Mouse (Mus musculus): Measurements from ENCODE around the gene Exoc6. TPM values are rescaled to one million over a fixed set of nuclear protein-coding genes. Genes with fewer than 3 reads are reported as not detected.
"Not testable (repeated sequence)": the region's sequence is repeated elsewhere in the genome, so short reads cannot be mapped to it uniquely, and the experiment has no call there.

The Exoc6 gene
- polyA plus RNA-seq, 1 experiment = 2.2 TPM

DNA sequence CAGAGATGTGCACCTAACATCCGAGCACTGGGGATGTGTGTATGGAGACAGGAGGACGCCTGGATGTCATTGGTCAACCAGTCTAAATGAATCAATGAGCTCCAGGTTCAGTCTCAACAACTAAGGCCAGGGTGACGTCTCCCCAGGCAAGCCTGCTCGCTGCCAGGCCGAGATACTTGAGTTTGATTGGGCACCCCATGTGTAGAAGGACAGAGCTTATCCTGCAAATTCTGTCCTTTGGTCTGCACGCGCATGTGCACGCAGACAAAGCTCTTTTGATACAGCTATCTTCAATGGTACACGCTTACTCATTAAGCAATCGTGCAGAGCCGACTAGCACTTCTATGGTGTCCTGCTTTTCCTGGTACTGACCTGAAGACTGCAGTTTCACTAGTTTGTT is 24.3 kb upstream of the Exoc6 start:
- H3K27me3 ChIP-seq (ENCODE audit: control insufficient read depth, insufficient read depth, insufficient read length) = no peaks in the 10 kb centered on the region
- H3K36me3 ChIP-seq (ENCODE audit: control insufficient read depth, insufficient read depth) = no peaks in the 10 kb centered on the region
- TF ChIP-seq MYOD1 (IDR thresholded peaks at IDR 0.05; ENCODE audit: control insufficient read depth, insufficient read length, low read depth) = no peak
- no peak for TF ChIP-seq MAX (IDR thresholded peaks at IDR 0.05)
- no peak for TF ChIP-seq MYOG (IDR thresholded peaks at IDR 0.05; ENCODE audit: control insufficient read depth, extremely low read depth, insufficient read length)
- TF ChIP-seq CTCF (IDR thresholded peaks at IDR 0.05; ENCODE audit: control insufficient read depth, insufficient read depth, insufficient read length) = no peak
- TF ChIP-seq USF1 (IDR thresholded peaks at IDR 0.05; ENCODE audit: low read depth) = no peak
- no peak overlapping the region for H3K4me3 ChIP-seq (ENCODE audit: insufficient read depth, poor library complexity, severe bottlenecking)
- H3K79me3 ChIP-seq (ENCODE audit: low read depth) = no peaks in the 10 kb centered on the region
- H3K79me2 ChIP-seq (ENCODE audit: control insufficient read depth, insufficient read depth) = no peaks in the 10 kb centered on the region
- no peak overlapping the region for H3ac ChIP-seq (ENCODE audit: control insufficient read depth, insufficient read length, low read depth)

DNA sequence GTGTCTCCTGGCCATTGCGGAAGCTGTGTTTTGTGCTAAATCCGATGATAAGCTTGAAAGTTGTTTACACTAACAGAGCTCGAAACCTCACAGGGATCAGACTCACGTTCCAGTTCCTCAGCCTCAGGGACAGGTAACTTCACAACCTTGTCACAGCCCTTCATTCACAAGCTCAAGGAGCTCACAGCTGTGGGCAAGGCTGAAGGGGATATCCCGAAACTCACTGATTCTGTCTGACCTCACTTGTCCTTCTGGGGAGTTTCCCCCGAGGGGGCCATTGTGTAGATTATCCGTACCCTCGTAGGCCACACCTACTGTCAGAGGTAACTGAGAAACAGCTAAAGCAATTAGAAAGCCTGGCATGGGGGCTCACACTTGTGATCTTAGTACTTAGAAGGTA is 23.4 kb upstream of the Exoc6 start:
- H3K79me2 ChIP-seq (ENCODE audit: control insufficient read depth, insufficient read depth) = no peaks in the 10 kb centered on the region
- no peaks in the 10 kb centered on the region for H3K79me3 ChIP-seq (ENCODE audit: low read depth)
- no peak overlapping the region for H3ac ChIP-seq (ENCODE audit: control insufficient read depth, insufficient read length, low read depth)
- no peak overlapping the region for H3K4me3 ChIP-seq (ENCODE audit: insufficient read depth, poor library complexity, severe bottlenecking)
- TF ChIP-seq MAX (IDR thresholded peaks at IDR 0.05) (no peak), USF1 (IDR thresholded peaks at IDR 0.05; ENCODE audit: low read depth) (no peak), FOSL1 (IDR thresholded peaks at IDR 0.05; ENCODE audit: insufficient read depth, low read length, poor library complexity, severe bottlenecking) (no peak), CEBPB (IDR thresholded peaks at IDR 0.05; ENCODE audit: low read depth) (no peak)
- H3K36me3 ChIP-seq (ENCODE audit: control insufficient read depth, insufficient read depth) = no peaks in the 10 kb centered on the region
- no peaks in the 10 kb centered on the region for H3K27me3 ChIP-seq (ENCODE audit: control insufficient read depth, insufficient read depth, insufficient read length)

DNA sequence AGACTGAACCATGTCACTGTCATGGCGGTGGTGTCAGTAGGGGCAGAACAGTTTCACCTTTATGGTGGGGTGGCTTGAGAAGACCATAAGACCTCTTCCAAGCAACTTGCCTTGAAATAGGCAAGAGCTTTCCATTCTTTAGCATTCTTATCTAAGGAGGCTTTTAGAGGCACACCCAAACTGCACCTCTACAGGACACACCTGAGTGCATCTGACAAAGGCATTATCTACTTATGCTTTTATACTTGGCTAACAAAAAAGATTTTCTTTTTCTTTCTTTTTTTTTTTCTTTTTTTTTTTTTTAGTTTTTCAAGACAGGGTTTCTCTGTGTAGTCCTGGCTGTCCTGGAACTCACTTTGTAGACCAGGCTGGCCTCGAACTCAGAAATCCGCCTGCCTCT is 22.5 kb upstream of the Exoc6 start:
- H3K36me3 ChIP-seq (ENCODE audit: control insufficient read depth, insufficient read depth); H3K27me3 ChIP-seq (ENCODE audit: control insufficient read depth, insufficient read depth, insufficient read length); H3K4me3 ChIP-seq (ENCODE audit: insufficient read depth, poor library complexity, severe bottlenecking); H3K79me3 ChIP-seq (ENCODE audit: low read depth); H3ac ChIP-seq (ENCODE audit: control insufficient read depth, insufficient read length, low read depth); H3K79me2 ChIP-seq (ENCODE audit: control insufficient read depth, insufficient read depth): not testable (repeated sequence)

DNA sequence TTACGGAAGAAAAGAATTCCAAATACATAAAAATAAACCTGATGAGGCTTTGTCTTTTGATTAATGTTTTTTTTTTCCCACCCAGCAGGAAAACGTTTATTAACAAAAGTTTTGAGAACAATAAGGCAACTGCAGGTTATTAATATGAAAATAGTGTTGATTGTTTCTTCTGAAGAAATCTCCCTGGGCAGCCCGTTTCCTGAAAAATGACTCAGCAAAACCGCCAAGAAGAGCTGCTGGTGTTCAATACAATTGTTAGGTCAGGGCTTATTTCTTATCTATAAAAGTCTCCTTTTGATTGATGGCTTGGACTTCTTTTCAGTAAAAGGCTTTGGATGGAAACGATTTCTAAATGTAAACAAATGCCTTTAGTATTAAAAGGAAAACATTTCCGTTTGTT is 21.6 kb upstream of the Exoc6 start:
- Histone ChIP-seq H3K4me3 (ENCODE audit: insufficient read depth, poor library complexity, severe bottlenecking) (no peak overlapping the region), H3K79me2 (ENCODE audit: control insufficient read depth, insufficient read depth) (no peaks in the 10 kb centered on the region), H3K79me3 (ENCODE audit: low read depth) (no peaks in the 10 kb centered on the region), H3K36me3 (ENCODE audit: control insufficient read depth, insufficient read depth) (no peaks in the 10 kb centered on the region), H3ac (ENCODE audit: control insufficient read depth, insufficient read length, low read depth) (no peak overlapping the region), H3K27me3 (ENCODE audit: control insufficient read depth, insufficient read depth, insufficient read length) (no peaks in the 10 kb centered on the region)
- TF ChIP-seq CEBPB (IDR thresholded peaks at IDR 0.05; ENCODE audit: low read depth) = no peak
- no peak for TF ChIP-seq FOSL1 (IDR thresholded peaks at IDR 0.05; ENCODE audit: insufficient read depth, low read length, poor library complexity, severe bottlenecking)
- no peak for TF ChIP-seq CTCF (IDR thresholded peaks at IDR 0.05; ENCODE audit: control insufficient read depth, insufficient read depth, insufficient read length)
- TF ChIP-seq MYOD1 (IDR thresholded peaks at IDR 0.05; ENCODE audit: control insufficient read depth, insufficient read length, low read depth) = no peak
- TF ChIP-seq MAX (IDR thresholded peaks at IDR 0.05) = no peak
- TF ChIP-seq MYOG (IDR thresholded peaks at IDR 0.05; ENCODE audit: control insufficient read depth, extremely low read depth, insufficient read length) = no peak
- no peak for TF ChIP-seq USF1 (IDR thresholded peaks at IDR 0.05; ENCODE audit: low read depth)

DNA sequence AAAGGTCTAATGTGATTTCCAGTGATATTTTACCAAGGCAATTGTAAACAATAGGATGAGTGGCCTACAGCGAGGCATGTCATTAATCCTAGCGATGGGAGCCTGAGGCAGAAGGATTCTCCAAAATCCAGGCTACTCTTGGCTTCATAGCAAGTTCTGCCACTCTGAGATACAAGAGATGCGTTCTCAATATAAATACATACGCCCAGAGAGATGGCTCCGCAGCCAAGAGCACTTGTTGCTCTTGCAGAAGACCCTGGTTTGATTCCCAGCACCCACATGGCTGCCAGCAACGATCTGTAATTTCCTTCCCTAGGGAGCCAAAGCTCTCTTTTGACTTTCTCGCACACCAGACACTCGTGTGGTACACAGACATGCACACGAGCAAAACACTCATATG is 20.9 kb upstream of the Exoc6 start:
- no peak overlapping the region for H3K4me3 ChIP-seq (ENCODE audit: insufficient read depth, poor library complexity, severe bottlenecking)
- H3K79me3 ChIP-seq (ENCODE audit: low read depth) = no peaks in the 10 kb centered on the region
- no peaks in the 10 kb centered on the region for H3K27me3 ChIP-seq (ENCODE audit: control insufficient read depth, insufficient read depth, insufficient read length)
- no peaks in the 10 kb centered on the region for H3K79me2 ChIP-seq (ENCODE audit: control insufficient read depth, insufficient read depth)
- no peaks in the 10 kb centered on the region for H3K36me3 ChIP-seq (ENCODE audit: control insufficient read depth, insufficient read depth)
- no peak overlapping the region for H3ac ChIP-seq (ENCODE audit: control insufficient read depth, insufficient read length, low read depth)
- TF ChIP-seq MYOG (IDR thresholded peaks at IDR 0.05; ENCODE audit: control insufficient read depth, extremely low read depth, insufficient read length) = no peak
- no peak for TF ChIP-seq FOSL1 (IDR thresholded peaks at IDR 0.05; ENCODE audit: insufficient read depth, low read length, poor library complexity, severe bottlenecking)
- TF ChIP-seq MYOD1 (IDR thresholded peaks at IDR 0.05; ENCODE audit: control insufficient read depth, insufficient read length, low read depth) = no peak
- no peak for TF ChIP-seq USF1 (IDR thresholded peaks at IDR 0.05; ENCODE audit: low read depth)
- no peak for TF ChIP-seq CTCF (IDR thresholded peaks at IDR 0.05; ENCODE audit: control insufficient read depth, insufficient read depth, insufficient read length)
- TF ChIP-seq MAX (IDR thresholded peaks at IDR 0.05) = no peak

DNA sequence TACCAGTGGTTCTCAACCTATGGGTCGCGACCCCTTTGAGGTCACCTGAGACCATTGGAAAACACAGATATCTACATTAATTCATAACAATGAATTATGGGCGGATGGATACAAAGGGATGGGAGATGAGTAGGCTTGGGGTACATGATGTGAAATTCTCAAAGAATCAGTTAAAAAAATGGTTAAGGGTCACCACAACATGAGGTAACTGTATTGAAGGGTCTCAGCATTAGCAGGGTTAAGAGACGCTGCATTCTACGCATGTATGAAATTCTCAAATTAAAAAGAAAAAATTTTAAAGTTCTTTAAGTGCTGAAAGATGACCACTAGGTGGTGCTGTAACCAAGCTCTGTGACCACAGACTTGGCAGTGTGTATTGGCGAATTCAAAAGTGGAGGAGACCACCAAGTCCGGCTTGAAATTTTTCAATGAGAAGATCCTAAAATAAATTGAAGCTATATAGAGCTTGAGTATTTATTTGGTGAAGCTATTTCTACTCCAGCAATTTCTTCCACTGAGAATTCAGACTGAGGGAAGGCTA is 20.2 kb upstream of the Exoc6 start:
- Histone ChIP-seq H3K27me3 (ENCODE audit: control insufficient read depth, insufficient read depth, insufficient read length) (no peaks in the 10 kb centered on the region), H3K79me3 (ENCODE audit: low read depth) (no peaks in the 10 kb centered on the region), H3K79me2 (ENCODE audit: control insufficient read depth, insufficient read depth) (no peaks in the 10 kb centered on the region), H3K36me3 (ENCODE audit: control insufficient read depth, insufficient read depth) (no peaks in the 10 kb centered on the region), H3ac (ENCODE audit: control insufficient read depth, insufficient read length, low read depth) (no peak overlapping the region), H3K4me3 (ENCODE audit: insufficient read depth, poor library complexity, severe bottlenecking) (no peak overlapping the region)
- TF ChIP-seq MAX (IDR thresholded peaks at IDR 0.05) = no peak
- TF ChIP-seq MYOD1 (IDR thresholded peaks at IDR 0.05; ENCODE audit: control insufficient read depth, insufficient read length, low read depth) = no peak
- TF ChIP-seq CEBPB (IDR thresholded peaks at IDR 0.05; ENCODE audit: low read depth) = no peak
- no peak for TF ChIP-seq USF1 (IDR thresholded peaks at IDR 0.05; ENCODE audit: low read depth)
- TF ChIP-seq CTCF (IDR thresholded peaks at IDR 0.05; ENCODE audit: control insufficient read depth, insufficient read depth, insufficient read length) = no peak
- no peak for TF ChIP-seq MYOG (IDR thresholded peaks at IDR 0.05; ENCODE audit: control insufficient read depth, extremely low read depth, insufficient read length)
- no peak for TF ChIP-seq FOSL1 (IDR thresholded peaks at IDR 0.05; ENCODE audit: insufficient read depth, low read length, poor library complexity, severe bottlenecking)
